In the genomic region with DNA sequence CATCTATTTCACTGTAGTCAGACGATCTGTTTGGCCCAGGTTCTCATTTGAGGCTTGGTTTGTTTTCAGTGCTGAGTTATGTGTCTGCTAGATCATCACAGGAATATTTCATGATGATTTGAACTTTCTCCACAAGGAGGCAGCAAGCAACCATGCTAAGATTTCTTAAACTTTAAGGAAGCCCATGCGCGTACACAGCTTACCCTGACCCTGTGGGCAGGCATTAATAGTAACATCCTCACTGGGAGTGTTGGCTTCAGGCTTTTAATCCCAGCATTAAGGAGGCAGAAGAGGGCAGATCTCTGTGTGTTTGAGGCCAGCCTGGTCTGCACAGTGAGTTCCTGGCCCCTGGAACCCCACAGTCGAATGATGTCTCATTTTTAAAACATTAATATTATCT, we compare ENCODE assay signal across 8 mouse cellular contexts. TPM values are rescaled to one million over a fixed set of nuclear protein-coding genes. Genes with fewer than 3 reads are reported as not detected.
DNase-seq lines count a peak whose midpoint lies in the region; ATAC-seq lines count a peak whose summit lies in the region.

No protein-coding gene starts in this region.

- no peak overlapping the region for H3K9ac ChIP-seq in hindbrain, embryonic 11.5 days (ENCODE audit: low read depth, low read length)

- H3K27ac ChIP-seq in hindbrain, embryonic 11.5 days (ENCODE audit: low read depth, low read length), result no peak overlapping the region
- no peak overlapping the region for H3K27ac ChIP-seq in hindbrain, embryonic 10.5 days
- H3K27ac ChIP-seq in macrophage, result 0 out of 2 replicates have a peak overlapping the region, but pooled peaks have one; percentile 12

- no peaks in the 10 kb centered on the region for H3K36me3 ChIP-seq in hindbrain, embryonic 11.5 days (ENCODE audit: control insufficient read depth, insufficient read depth, low read length)
- peaks cover 9% of the 10 kb centered on the region for H3K36me3 ChIP-seq in hindbrain, embryonic 10.5 days
- H3K36me3 ChIP-seq in macrophage (ENCODE audit: inconsistent target), result no peaks in the 10 kb centered on the region

- ATAC-seq in hindbrain, embryonic 11.5 days (ENCODE audit: low FRiP score), result no peak

- H3K9me3 ChIP-seq in hindbrain, embryonic 11.5 days (ENCODE audit: control insufficient read depth, low read length), result no peaks in the 10 kb centered on the region
- no peaks in the 10 kb centered on the region for H3K9me3 ChIP-seq in hindbrain, embryonic 10.5 days

- H3K4me2 ChIP-seq in hindbrain, embryonic 11.5 days (replicated peaks; ENCODE audit: low read depth, low read length), result no peak overlapping the region

- no peaks in the 10 kb centered on the region for H3K27me3 ChIP-seq in hindbrain, embryonic 11.5 days (ENCODE audit: control insufficient read depth, insufficient read depth, low read length)
- H3K27me3 ChIP-seq in hindbrain, embryonic 10.5 days (ENCODE audit: insufficient read depth, poor library complexity, severe bottlenecking), result no peaks in the 10 kb centered on the region

- peak; percentile 72 for DNase-seq in hindbrain, embryonic 11.5 days (ENCODE audit: low spot score)
- DNase-seq in hindbrain, embryonic 10.5 days (ENCODE audit: low spot score), result no peak
- DNase-seq in 416B (ENCODE audit: low read depth), result peak; percentile 87
- DNase-seq in ZHBTc4 (ENCODE audit: low read depth, low spot score), result peak; percentile 74
- peak; percentile 28 for DNase-seq in gastrocnemius, postnatal 25 days
- peak; percentile 92 for DNase-seq in kidney, adult 9 months
- peak; percentile 57 for DNase-seq in yolk sac, embryonic 10.5 days (ENCODE audit: low spot score)

- WGBS in hindbrain, embryonic 11.5 days, result 44% methylated on average over 4 of the region's 4 CpGs
- WGBS in hindbrain, embryonic 10.5 days, result 43% methylated on average over 4 of the region's 4 CpGs
- WGBS in macrophage (ENCODE audit: missing documents), result 22% methylated on average over 4 of the region's 4 CpGs

- H3K4me3 ChIP-seq in hindbrain, embryonic 11.5 days (ENCODE audit: low read depth, low read length), result no peak overlapping the region
- no peak overlapping the region for H3K4me3 ChIP-seq in hindbrain, embryonic 10.5 days
- no peak overlapping the region for H3K4me3 ChIP-seq in macrophage (ENCODE audit: inconsistent target)

- no peaks in the 10 kb centered on the region for H3K79me2 ChIP-seq in macrophage (ENCODE audit: inconsistent target)

- H3K4me1 ChIP-seq in hindbrain, embryonic 11.5 days (replicated peaks; ENCODE audit: control insufficient read depth, insufficient read depth, low read length), result no peaks in the 10 kb centered on the region
- H3K4me1 ChIP-seq in hindbrain, embryonic 10.5 days (replicated peaks), result peaks cover 18% of the 10 kb centered on the region

RNA-seq across cellular contexts. Expression of a gene that starts 13.3 kb away (rescaled TPM):
- 654 and 669 TPM in 2 replicates for polyA plus RNA-seq in hindbrain, embryonic 11.5 days (2014; fragmentation: Nextera tagmentation; extraction: Ambion mirVana)
- 626 and 627 TPM in 2 replicates for polyA plus RNA-seq in hindbrain, embryonic 10.5 days (2016; fragmentation: Nextera tagmentation; extraction: Ambion mirVana)
- 100 to 1,000 TPM; 181 to 192 TPM for total RNA-seq in gastrocnemius, postnatal 25 days (2021)
- 10 to 100 TPM in 23 of 26 experiments, 1 to 10 TPM in 3; 8.1 to 84.4 (median 24.2) TPM for total RNA-seq in macrophage (2018; cell fraction: chromatin; rRNA removed)
- total RNA-seq in macrophage (2018; cell fraction: cytosol; rRNA removed), result 100 to 1,000 TPM; 354 to 532 (median 434) TPM
- 100 to 1,000 TPM in 15 of 26 experiments, 10 to 100 TPM in 11; 45.3 to 183 (median 105) TPM for total RNA-seq in macrophage (2018; cell fraction: nucleus; rRNA removed)
- 231 to 631 TPM (median 515 TPM) in 3 replicates for polyA plus RNA-seq in macrophage (2018)

RNA-seq across cellular contexts. Expression of a gene that starts 18.7 kb away (rescaled TPM):
- polyA plus RNA-seq in hindbrain, embryonic 11.5 days (2014; fragmentation: Nextera tagmentation; extraction: Ambion mirVana), result 9.7 and 11.2 TPM in 2 replicates
- polyA plus RNA-seq in hindbrain, embryonic 10.5 days (2016; fragmentation: Nextera tagmentation; extraction: Ambion mirVana), result 3.0 and 5.2 TPM in 2 replicates
- total RNA-seq in gastrocnemius, postnatal 25 days (2021), result 10 to 100 TPM; 14.4 to 15.3 TPM
- 1 to 10 TPM in 17 of 26 experiments, under 1 TPM in 4, not detected in 5; 0.52 to 7.9 (median 2.6) TPM for total RNA-seq in macrophage (2018; cell fraction: chromatin; rRNA removed)
- total RNA-seq in macrophage (2018; cell fraction: cytosol; rRNA removed), result 1 to 10 TPM in 8 of 26 experiments, under 1 TPM in 18; 0.29 to 2.3 (median 0.84) TPM
- 1 to 10 TPM in 14 of 26 experiments, under 1 TPM in 7, not detected in 5; 0.36 to 8.8 (median 1.4) TPM for total RNA-seq in macrophage (2018; cell fraction: nucleus; rRNA removed)
- polyA plus RNA-seq in macrophage (2018), result 0.29 to 3.3 TPM (median 1.0 TPM) in 3 replicates

RNA-seq across cellular contexts. Expression of a gene that starts 22.8 kb away (rescaled TPM):
- 91.4 and 114 TPM in 2 replicates for polyA plus RNA-seq in hindbrain, embryonic 11.5 days (2014; fragmentation: Nextera tagmentation; extraction: Ambion mirVana)
- polyA plus RNA-seq in hindbrain, embryonic 10.5 days (2016; fragmentation: Nextera tagmentation; extraction: Ambion mirVana), result 108 and 121 TPM in 2 replicates
- 10 to 100 TPM; 26.5 to 56.8 TPM for total RNA-seq in gastrocnemius, postnatal 25 days (2021)
- 1 to 10 TPM in 17 of 26 experiments, under 1 TPM in 3, not detected in 6; 0.59 to 10.0 (median 2.2) TPM for total RNA-seq in macrophage (2018; cell fraction: chromatin; rRNA removed)
- total RNA-seq in macrophage (2018; cell fraction: cytosol; rRNA removed), result 100 to 1,000 TPM in 16 of 26 experiments, 10 to 100 TPM in 10; 81.5 to 363 (median 177) TPM
- total RNA-seq in macrophage (2018; cell fraction: nucleus; rRNA removed), result 100 to 1,000 TPM in 1 of 26 experiments, 10 to 100 TPM in 25; 22.4 to 113 (median 50.5) TPM
- polyA plus RNA-seq in macrophage (2018), result 191 to 766 TPM (median 446 TPM) in 3 replicates
